Mouse (Mus musculus): ENCODE results near the gene Oxtr. TPM values are rescaled to one million over a fixed set of nuclear protein-coding genes. Genes with fewer than 3 reads are reported as not detected.
A peak's percentile ranks its signal among the peaks of the same experiment; 100 is the strongest.

Gene Oxtr
- 1 to 10 TPM; 6.5 to 6.9 TPM for total RNA-seq (2021)
- long read RNA-seq, experiment 1, full-length matches to known transcripts, result 5 of 15 reads
- long read RNA-seq, experiment 1, partial matches to known transcripts, result 0 of 15 reads
- long read RNA-seq, experiment 1, other reads (novel, unspliced or antisense), result 10 of 15 reads
- long read RNA-seq, experiment 2, full-length matches to known transcripts, result 4 of 14 reads
- long read RNA-seq, experiment 2, partial matches to known transcripts, result 0 of 14 reads
- long read RNA-seq, experiment 2, other reads (novel, unspliced or antisense), result 10 of 14 reads

GRCm38 (mm10) chr6:112489910-112490559 lies at the start of gene Oxtr:
Oxtr (minus strand) TSS chr6:112489943.
- TF ChIP-seq CTCF (IDR thresholded peaks at IDR 0.05), result no peak
- H3K4me3 ChIP-seq, result peak within 1 kb of the TSS; percentile 37
- H3K27ac ChIP-seq, result no peak within 1 kb of the TSS
- intact Hi-C loops (cut with DNase I), result loop anchor here (5.0 kb wide), 3 partner anchors 197 to 512 kb away; no protein-coding TSS in a partner anchor
- DNase-seq (ENCODE audit: extremely low spot score in 1 of 2, low spot score in 2 of 2), result no peak

DNA sequence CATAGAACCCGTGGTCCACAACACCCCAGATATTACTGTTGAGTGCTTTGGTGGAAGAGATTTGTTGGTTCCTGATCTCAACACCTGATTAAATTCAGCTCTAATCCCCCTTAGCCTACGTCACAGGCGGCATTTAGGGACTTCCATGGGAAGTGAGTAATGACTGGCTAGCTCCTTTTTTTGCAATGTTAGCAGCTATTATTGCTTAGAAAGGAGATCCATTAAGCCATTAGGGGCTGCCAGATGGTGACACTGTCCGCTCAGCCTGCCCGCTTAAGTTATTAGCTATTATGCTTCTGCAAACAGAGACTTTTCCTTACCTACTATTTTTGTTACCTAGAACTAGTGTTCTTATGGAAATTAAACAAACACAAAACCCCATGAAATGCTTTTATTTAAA lies 35.7 kb upstream of the Oxtr start:
- no peak for DNase-seq (ENCODE audit: extremely low spot score in 1 of 2, low spot score in 2 of 2)
- intact Hi-C loops (cut with DNase I), result no loop called here
- TF ChIP-seq CTCF (IDR thresholded peaks at IDR 0.05), result no peak
- Histone ChIP-seq H3K27ac (no peak overlapping the region), H3K4me3 (no peak overlapping the region)

- TF ChIP-seq CTCF (IDR thresholded peaks at IDR 0.05), result no peak
- intact Hi-C loops (cut with DNase I), result no loop called here
- no peak for DNase-seq (ENCODE audit: extremely low spot score in 1 of 2, low spot score in 2 of 2)
- Histone ChIP-seq H3K27ac (no peak overlapping the region), H3K4me3 (no peak overlapping the region)
Measured at GRCm38 (mm10) chr6:112524459-112524858, 34.7 kb upstream of the Oxtr start.

DNA sequence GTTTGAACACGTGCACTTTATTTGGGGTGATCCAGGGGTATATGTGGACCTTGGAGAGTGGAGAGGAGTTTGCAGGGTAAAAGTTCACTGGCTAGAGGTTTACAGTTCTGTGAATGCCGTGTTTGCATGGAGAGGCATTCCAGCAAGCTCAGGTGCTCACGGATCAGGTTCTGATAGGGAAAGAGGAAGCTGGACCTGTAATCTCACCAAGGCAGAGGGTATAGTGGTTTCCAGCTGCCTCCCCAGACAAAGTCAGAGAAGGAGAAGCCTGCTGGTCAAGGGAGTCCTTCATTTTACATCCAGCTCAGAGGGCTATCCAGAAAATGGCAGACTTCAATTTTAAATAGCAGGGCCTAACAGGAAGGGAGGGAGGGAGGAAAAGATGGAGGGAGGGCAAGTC lies 28.2 kb upstream of the Oxtr start:
- peak in 1 of 2 experiments; percentile 2 for DNase-seq (ENCODE audit: extremely low spot score in 1 of 2, low spot score in 2 of 2)

DNA sequence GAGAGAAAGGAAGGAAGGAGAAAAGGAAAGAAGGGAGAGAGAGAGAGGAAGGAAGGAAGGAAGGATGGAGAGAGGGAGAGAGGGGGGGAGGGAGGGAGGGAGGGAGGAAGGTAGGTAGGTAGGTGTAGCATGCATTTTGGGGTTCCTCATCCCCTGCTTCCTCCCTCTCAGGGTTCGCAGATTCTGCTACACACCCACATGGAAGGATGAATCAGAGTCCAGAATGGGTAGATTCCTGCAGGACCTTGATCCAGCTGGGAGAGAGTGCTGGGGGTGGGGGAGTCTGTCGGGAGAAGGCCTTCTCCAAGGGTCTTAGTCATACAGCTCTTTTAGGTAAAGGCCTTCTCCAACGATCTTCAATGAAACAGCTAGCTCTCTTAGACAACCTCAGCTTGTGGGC lies 27.8 kb upstream of the Oxtr start:
- H3K4me3 ChIP-seq, result no peak overlapping the region
- TF ChIP-seq CTCF (IDR thresholded peaks at IDR 0.05), result no peak
- H3K27ac ChIP-seq, result no peak overlapping the region
- intact Hi-C loops (cut with DNase I), result no loop called here
- peak in 1 of 2 experiments; percentile 5 for DNase-seq (ENCODE audit: extremely low spot score in 1 of 2, low spot score in 2 of 2)

More for the DNA sequence above, 28.2 kb upstream of the Oxtr start:
- intact Hi-C loops (cut with DNase I), result no loop called here
- Histone ChIP-seq H3K4me3 (no peak overlapping the region), H3K27ac (no peak overlapping the region)
- no peak for TF ChIP-seq CTCF (IDR thresholded peaks at IDR 0.05)

DNA sequence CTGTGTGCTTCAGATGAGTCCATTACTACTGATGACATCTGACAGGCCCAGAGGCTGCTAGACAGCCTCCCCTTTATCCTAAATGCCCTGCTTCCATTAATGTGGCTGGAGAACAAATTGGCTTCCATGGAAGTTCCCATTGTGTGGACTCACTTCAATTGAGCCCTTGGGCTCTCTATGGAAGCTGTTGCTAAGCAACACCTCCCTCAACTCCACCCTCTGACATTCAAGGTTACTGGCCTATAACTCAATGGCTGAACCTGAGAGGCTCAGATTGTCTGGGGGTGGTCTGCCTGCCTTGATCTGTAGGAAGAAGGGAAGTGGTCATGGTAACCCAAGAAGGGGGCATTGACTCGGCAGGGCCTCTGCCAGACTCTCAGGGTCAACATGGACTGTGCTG lies 26.8 kb upstream of the Oxtr start:
- DNase-seq (ENCODE audit: extremely low spot score in 1 of 2, low spot score in 2 of 2), result peak in 1 of 2 experiments; percentile 5

GRCm38 (mm10) chr6:112514591-112514990 lies 24.8 kb upstream of the Oxtr start:
- no peak for TF ChIP-seq CTCF (IDR thresholded peaks at IDR 0.05)
- Histone ChIP-seq H3K27ac (no peak overlapping the region), H3K4me3 (no peak overlapping the region)
- no peak for DNase-seq (ENCODE audit: extremely low spot score in 1 of 2, low spot score in 2 of 2)
- intact Hi-C loops (cut with DNase I), result no loop called here

More for the DNA sequence above, 26.8 kb upstream of the Oxtr start:
- intact Hi-C loops (cut with DNase I), result no loop called here
- no peak for TF ChIP-seq CTCF (IDR thresholded peaks at IDR 0.05)
- no peak overlapping the region for H3K4me3 ChIP-seq
- H3K27ac ChIP-seq, result no peak overlapping the region

GRCm38 (mm10) chr6:112510346-112510745 lies 20.6 kb upstream of the Oxtr start:
- Histone ChIP-seq H3K4me3 (no peak overlapping the region), H3K27ac (no peak overlapping the region)
- no peak for DNase-seq (ENCODE audit: extremely low spot score in 1 of 2, low spot score in 2 of 2)
- no peak for TF ChIP-seq CTCF (IDR thresholded peaks at IDR 0.05)
- intact Hi-C loops (cut with DNase I), result no loop called here

- H3K4me3 ChIP-seq, result no peak overlapping the region
- intact Hi-C loops (cut with DNase I), result no loop called here
- H3K27ac ChIP-seq, result no peak overlapping the region
- no peak for DNase-seq (ENCODE audit: extremely low spot score in 1 of 2, low spot score in 2 of 2)
- no peak for TF ChIP-seq CTCF (IDR thresholded peaks at IDR 0.05)
Measured at GRCm38 (mm10) chr6:112509590-112510131, 19.9 kb upstream of the Oxtr start.

- no peak overlapping the region for H3K4me3 ChIP-seq
- intact Hi-C loops (cut with DNase I), result no loop called here
- no peak for TF ChIP-seq CTCF (IDR thresholded peaks at IDR 0.05)
- no peak for DNase-seq (ENCODE audit: extremely low spot score in 1 of 2, low spot score in 2 of 2)
- H3K27ac ChIP-seq, result no peak overlapping the region
Measured at GRCm38 (mm10) chr6:112507617-112508016, 17.9 kb upstream of the Oxtr start.

DNA sequence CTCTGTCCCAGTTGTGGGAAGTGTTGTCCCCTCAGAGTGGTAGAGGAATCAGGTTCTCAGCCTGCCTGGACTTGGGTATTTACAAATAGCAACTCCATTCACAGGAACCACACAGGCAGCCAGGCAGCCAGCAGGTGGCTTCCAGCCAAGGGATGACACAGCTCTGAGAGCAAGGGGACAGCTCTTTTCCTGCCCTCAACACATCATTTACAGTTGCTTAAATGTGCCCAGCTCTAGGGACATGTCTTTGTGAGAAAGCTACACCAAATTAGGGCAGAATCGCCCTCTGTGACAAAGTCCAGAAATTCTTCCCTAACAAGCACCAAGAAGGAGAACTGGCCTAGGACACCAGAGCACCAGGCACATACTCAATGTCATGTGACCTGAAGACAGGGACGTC lies 11.4 kb upstream of the Oxtr start:
- H3K27ac ChIP-seq, result no peak overlapping the region
- H3K4me3 ChIP-seq, result no peak overlapping the region
- TF ChIP-seq CTCF (IDR thresholded peaks at IDR 0.05), result no peak; the same call in 1 of the 2 replicates
- peak in 1 of 2 experiments; percentile 28 for DNase-seq (ENCODE audit: extremely low spot score in 1 of 2, low spot score in 2 of 2)
- intact Hi-C loops (cut with DNase I), result no loop called here

DNA sequence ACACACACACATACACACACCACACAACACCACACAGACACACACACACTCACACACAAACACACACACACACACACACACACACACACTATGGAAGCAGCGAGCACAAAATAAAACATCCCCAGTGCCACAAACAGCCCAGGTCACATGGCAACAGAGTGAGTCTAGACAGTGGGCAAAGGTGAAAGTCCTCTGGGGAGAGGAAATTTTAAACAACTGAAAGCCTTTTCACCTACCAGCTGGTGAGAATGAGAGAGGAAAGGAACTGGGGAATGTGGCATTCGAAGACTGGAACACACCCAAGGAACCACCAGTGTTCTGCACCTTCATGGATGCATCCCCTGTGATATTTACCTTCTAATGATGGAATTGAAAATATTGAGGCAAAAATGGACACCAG lies 9.7 kb upstream of the Oxtr start:
- intact Hi-C loops (cut with DNase I), result no loop called here
- no peak for DNase-seq (ENCODE audit: extremely low spot score in 1 of 2, low spot score in 2 of 2)
- TF ChIP-seq CTCF (IDR thresholded peaks at IDR 0.05), result no peak
- no peak overlapping the region for H3K27ac ChIP-seq
- no peak overlapping the region for H3K4me3 ChIP-seq
